Mouse (Mus musculus): ENCODE measurements around the gene Vopp1. TPM values are rescaled to one million over a fixed set of nuclear protein-coding genes. Genes with fewer than 3 reads are reported as not detected.
A peak's percentile ranks its signal among the peaks of the same experiment; 100 is the strongest.

Gene Vopp1
- polyA plus RNA-seq, 1 experiment from 2014 or later, result 91.4 TPM

GRCm38 (mm10) chr6:57822648-57823410 is 2.1 kb downstream of the Vopp1 start:
- Histone ChIP-seq H3K27me3 (ENCODE audit: control insufficient read depth, insufficient read depth, low read length) (no peaks in the 10 kb centered on the region), H3K9me3 (ENCODE audit: control insufficient read depth, low read length) (no peaks in the 10 kb centered on the region), H3K9ac (replicated peaks; ENCODE audit: low read depth, low read length) (no peak overlapping the region), H3K4me3 (ENCODE audit: low read depth, low read length) (no peak overlapping the region), H3K4me2 (ENCODE audit: low read depth, low read length) (peak overlapping the region; percentile 69; the same call in 1 of the 2 replicates), H3K27ac (ENCODE audit: low read depth, low read length) (no peak overlapping the region), H3K36me3 (ENCODE audit: control insufficient read depth, insufficient read depth, low read length) (no peaks in the 10 kb centered on the region), H3K4me1 (ENCODE audit: control insufficient read depth, insufficient read depth, low read length) (peaks cover 13% of the 10 kb centered on the region; the same call in 1 of the 2 replicates)
- WGBS, result 70% methylated on average over 5 of the region's 5 CpGs
- peak; percentile 71; the same call in 1 of the 2 replicates for ATAC-seq (ENCODE audit: low read depth)

GRCm38 (mm10) chr6:57814436-57814940 is 10.5 kb downstream of the Vopp1 start:
- H3K27ac ChIP-seq (ENCODE audit: low read depth, low read length), result no peak overlapping the region
- H3K36me3 ChIP-seq (ENCODE audit: control insufficient read depth, insufficient read depth, low read length), result no peaks in the 10 kb centered on the region
- no peak for ATAC-seq (ENCODE audit: low read depth)
- H3K9ac ChIP-seq (replicated peaks; ENCODE audit: low read depth, low read length), result no peak overlapping the region
- WGBS, result 87% methylated on average over 2 of the region's 2 CpGs
- peaks cover 3% of the 10 kb centered on the region; the same call in 1 of the 2 replicates for H3K9me3 ChIP-seq (ENCODE audit: control insufficient read depth, low read length)
- no peaks in the 10 kb centered on the region for H3K27me3 ChIP-seq (ENCODE audit: control insufficient read depth, insufficient read depth, low read length)
- no peak overlapping the region for H3K4me3 ChIP-seq (ENCODE audit: low read depth, low read length)
- H3K4me2 ChIP-seq (ENCODE audit: low read depth, low read length), result no peak overlapping the region
- no peaks in the 10 kb centered on the region for H3K4me1 ChIP-seq (ENCODE audit: control insufficient read depth, insufficient read depth, low read length)

- Histone ChIP-seq H3K27ac (ENCODE audit: low read depth, low read length) (no peak overlapping the region), H3K9ac (replicated peaks; ENCODE audit: low read depth, low read length) (no peak overlapping the region), H3K27me3 (ENCODE audit: control insufficient read depth, insufficient read depth, low read length) (no peaks in the 10 kb centered on the region), H3K36me3 (ENCODE audit: control insufficient read depth, insufficient read depth, low read length) (no peaks in the 10 kb centered on the region), H3K9me3 (ENCODE audit: control insufficient read depth, low read length) (peaks cover 6% of the 10 kb centered on the region; the same call in 1 of the 2 replicates), H3K4me3 (ENCODE audit: low read depth, low read length) (no peak overlapping the region), H3K4me1 (ENCODE audit: control insufficient read depth, insufficient read depth, low read length) (no peaks in the 10 kb centered on the region), H3K4me2 (ENCODE audit: low read depth, low read length) (no peak overlapping the region)
- 94% methylated on average over 3 of the region's 3 CpGs for WGBS
- no peak for ATAC-seq (ENCODE audit: low read depth)
Measured at GRCm38 (mm10) chr6:57811748-57812730, 12.9 kb downstream of the Vopp1 start.

GRCm38 (mm10) chr6:57805218-57806069 is 19.5 kb downstream of the Vopp1 start:
- H3K9ac ChIP-seq (replicated peaks; ENCODE audit: low read depth, low read length), result no peak overlapping the region
- H3K4me3 ChIP-seq (ENCODE audit: low read depth, low read length), result no peak overlapping the region
- peaks cover 6% of the 10 kb centered on the region; the same call in 1 of the 2 replicates for H3K9me3 ChIP-seq (ENCODE audit: control insufficient read depth, low read length)
- no peaks in the 10 kb centered on the region for H3K4me1 ChIP-seq (ENCODE audit: control insufficient read depth, insufficient read depth, low read length)
- H3K27ac ChIP-seq (ENCODE audit: low read depth, low read length), result no peak overlapping the region
- no peaks in the 10 kb centered on the region for H3K36me3 ChIP-seq (ENCODE audit: control insufficient read depth, insufficient read depth, low read length)
- 89% methylated on average over 5 of the region's 5 CpGs for WGBS
- no peak for ATAC-seq (ENCODE audit: low read depth)
- no peaks in the 10 kb centered on the region for H3K27me3 ChIP-seq (ENCODE audit: control insufficient read depth, insufficient read depth, low read length)
- no peak overlapping the region for H3K4me2 ChIP-seq (ENCODE audit: low read depth, low read length)

- H3K27ac ChIP-seq (ENCODE audit: low read depth, low read length), result no peak overlapping the region
- H3K4me1 ChIP-seq (ENCODE audit: control insufficient read depth, insufficient read depth, low read length), result no peaks in the 10 kb centered on the region
- H3K4me2 ChIP-seq (ENCODE audit: low read depth, low read length), result no peak overlapping the region
- WGBS, result 88% methylated on average over 2 of the region's 2 CpGs
- no peak overlapping the region for H3K9ac ChIP-seq (replicated peaks; ENCODE audit: low read depth, low read length)
- no peak overlapping the region for H3K4me3 ChIP-seq (ENCODE audit: low read depth, low read length)
- H3K9me3 ChIP-seq (ENCODE audit: control insufficient read depth, low read length), result no peaks in the 10 kb centered on the region
- no peaks in the 10 kb centered on the region for H3K27me3 ChIP-seq (ENCODE audit: control insufficient read depth, insufficient read depth, low read length)
- H3K36me3 ChIP-seq (ENCODE audit: control insufficient read depth, insufficient read depth, low read length), result no peaks in the 10 kb centered on the region
- no peak for ATAC-seq (ENCODE audit: low read depth)
Measured at GRCm38 (mm10) chr6:57803130-57803529, 21.8 kb downstream of the Vopp1 start.

- H3K4me3 ChIP-seq (ENCODE audit: low read depth, low read length), result no peak overlapping the region
- 92% methylated on average over 1 of the region's 1 CpGs for WGBS
- H3K4me1 ChIP-seq (ENCODE audit: control insufficient read depth, insufficient read depth, low read length), result no peaks in the 10 kb centered on the region
- H3K4me2 ChIP-seq (ENCODE audit: low read depth, low read length), result no peak overlapping the region
- H3K9ac ChIP-seq (replicated peaks; ENCODE audit: low read depth, low read length), result no peak overlapping the region
- no peaks in the 10 kb centered on the region for H3K9me3 ChIP-seq (ENCODE audit: control insufficient read depth, low read length)
- no peak for ATAC-seq (ENCODE audit: low read depth)
- H3K27me3 ChIP-seq (ENCODE audit: control insufficient read depth, insufficient read depth, low read length), result no peaks in the 10 kb centered on the region
- H3K36me3 ChIP-seq (ENCODE audit: control insufficient read depth, insufficient read depth, low read length), result no peaks in the 10 kb centered on the region
- H3K27ac ChIP-seq (ENCODE audit: low read depth, low read length), result no peak overlapping the region
Measured at GRCm38 (mm10) chr6:57798986-57799385, 26.0 kb downstream of the Vopp1 start.

- no peaks in the 10 kb centered on the region for H3K4me1 ChIP-seq (ENCODE audit: control insufficient read depth, insufficient read depth, low read length)
- H3K9ac ChIP-seq (replicated peaks; ENCODE audit: low read depth, low read length), result no peak overlapping the region
- H3K9me3 ChIP-seq (ENCODE audit: control insufficient read depth, low read length), result no peaks in the 10 kb centered on the region
- no peak overlapping the region for H3K27ac ChIP-seq (ENCODE audit: low read depth, low read length)
- H3K4me2 ChIP-seq (ENCODE audit: low read depth, low read length), result no peak overlapping the region
- 94% methylated on average over 3 of the region's 3 CpGs for WGBS
- no peak for ATAC-seq (ENCODE audit: low read depth)
- H3K4me3 ChIP-seq (ENCODE audit: low read depth, low read length), result no peak overlapping the region
- H3K27me3 ChIP-seq (ENCODE audit: control insufficient read depth, insufficient read depth, low read length), result no peaks in the 10 kb centered on the region
- H3K36me3 ChIP-seq (ENCODE audit: control insufficient read depth, insufficient read depth, low read length), result no peaks in the 10 kb centered on the region
Measured at GRCm38 (mm10) chr6:57796853-57797423, 28.0 kb downstream of the Vopp1 start.

GRCm38 (mm10) chr6:57795835-57796234 is 29.1 kb downstream of the Vopp1 start:
- Histone ChIP-seq H3K9ac (replicated peaks; ENCODE audit: low read depth, low read length) (no peak overlapping the region), H3K4me2 (ENCODE audit: low read depth, low read length) (no peak overlapping the region), H3K4me3 (ENCODE audit: low read depth, low read length) (no peak overlapping the region), H3K27me3 (ENCODE audit: control insufficient read depth, insufficient read depth, low read length) (no peaks in the 10 kb centered on the region), H3K36me3 (ENCODE audit: control insufficient read depth, insufficient read depth, low read length) (no peaks in the 10 kb centered on the region), H3K4me1 (ENCODE audit: control insufficient read depth, insufficient read depth, low read length) (no peaks in the 10 kb centered on the region), H3K9me3 (ENCODE audit: control insufficient read depth, low read length) (no peaks in the 10 kb centered on the region), H3K27ac (ENCODE audit: low read depth, low read length) (no peak overlapping the region)
- no peak for ATAC-seq (ENCODE audit: low read depth)
- WGBS, result 75% methylated on average over 3 of the region's 3 CpGs
